Mouse (Mus musculus): ENCODE measurements around the gene Rnf187. TPM values are rescaled to one million over a fixed set of nuclear protein-coding genes. Genes with fewer than 3 reads are reported as not detected.
"Not testable (repeated sequence)": the region's sequence is repeated elsewhere in the genome, so short reads cannot be mapped to it uniquely, and the experiment has no call there.

Gene Rnf187
- total RNA-seq, 2 experiments from 2014 or later, result 88.8 to 90.3 TPM

GRCm38 (mm10) chr11:58967346-58967745 lies 28.6 kb upstream of the Rnf187 start:
- no peak for DNase-seq (ENCODE audit: low spot score)

- no peak for DNase-seq (ENCODE audit: low spot score)
Observed at GRCm38 (mm10) chr11:58965001-58965760, 26.5 kb upstream of the Rnf187 start.

- no peak for DNase-seq (ENCODE audit: low spot score)
Observed at GRCm38 (mm10) chr11:58964216-58964615, 25.5 kb upstream of the Rnf187 start.

GRCm38 (mm10) chr11:58963543-58963942 lies 24.8 kb upstream of the Rnf187 start:
- DNase-seq (ENCODE audit: low spot score), result no peak

- no peak for DNase-seq (ENCODE audit: low spot score)
Observed at GRCm38 (mm10) chr11:58961364-58962177, 22.9 kb upstream of the Rnf187 start.

- DNase-seq (ENCODE audit: low spot score), result peak; percentile 73
Observed at GRCm38 (mm10) chr11:58959921-58960465, 21.3 kb upstream of the Rnf187 start.

GRCm38 (mm10) chr11:58959186-58959825 lies 20.6 kb upstream of the Rnf187 start:
- no peak for DNase-seq (ENCODE audit: low spot score)

- DNase-seq (ENCODE audit: low spot score), result no peak
Observed at GRCm38 (mm10) chr11:58958536-58958935, 19.8 kb upstream of the Rnf187 start.

- no peak for DNase-seq (ENCODE audit: low spot score)
Observed at GRCm38 (mm10) chr11:58957226-58957914, 18.7 kb upstream of the Rnf187 start.

GRCm38 (mm10) chr11:58955868-58956257 lies 17.1 kb upstream of the Rnf187 start:
- no peak for DNase-seq (ENCODE audit: low spot score)

GRCm38 (mm10) chr11:58955143-58955867 lies 16.6 kb upstream of the Rnf187 start:
- no peak for DNase-seq (ENCODE audit: low spot score)

GRCm38 (mm10) chr11:58954420-58955142 lies 15.9 kb upstream of the Rnf187 start, which contains the start of the genes Hist3h2a and Trim17:
Gene Hist3h2a (plus strand): TSS chr11:58954685.
Gene Trim17 (plus strand): TSS chr11:58954685.
- DNase-seq (ENCODE audit: low spot score), result peak; percentile 90

GRCm38 (mm10) chr11:58954170-58954419 lies 15.4 kb upstream of the Rnf187 start:
- DNase-seq (ENCODE audit: low spot score), result not testable (repeated sequence)

GRCm38 (mm10) chr11:58953351-58954169 lies 14.8 kb upstream of the Rnf187 start:
- no peak for DNase-seq (ENCODE audit: low spot score)

- no peak for DNase-seq (ENCODE audit: low spot score)
Observed at GRCm38 (mm10) chr11:58951210-58951609, 12.5 kb upstream of the Rnf187 start.

GRCm38 (mm10) chr11:58949480-58950431 lies 11.0 kb upstream of the Rnf187 start:
- no peak for DNase-seq (ENCODE audit: low spot score)

- no peak for DNase-seq (ENCODE audit: low spot score)
Observed at GRCm38 (mm10) chr11:58948542-58949479, 10.1 kb upstream of the Rnf187 start, which contains the start of gene Hist3h2ba. Gene Hist3h2ba (plus strand): TSS chr11:58948920.
